In the genomic region with DNA sequence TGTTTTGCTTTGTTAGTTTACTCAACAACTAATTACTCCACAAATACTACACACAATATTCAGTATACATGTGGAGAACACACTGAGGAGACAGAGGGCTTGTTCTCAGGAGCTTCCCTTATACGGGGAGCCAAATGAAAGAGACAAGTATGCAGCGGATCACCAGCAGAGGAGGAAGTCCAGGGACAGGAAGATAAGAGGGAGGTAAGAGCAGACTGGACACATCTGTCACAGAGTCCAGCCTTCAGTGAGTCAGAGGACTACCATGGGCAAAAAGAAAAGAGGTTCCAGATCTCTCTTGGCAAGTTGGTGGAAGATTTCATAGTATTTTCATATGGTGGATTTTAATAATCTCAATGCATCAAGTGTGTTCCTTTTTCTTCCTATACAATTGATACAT, we compare ENCODE assay signal across 20 mouse cellular contexts. TPM values are rescaled to one million over a fixed set of nuclear protein-coding genes. Genes with fewer than 3 reads are reported as not detected.
A peak's percentile ranks its signal among the peaks of the same experiment; 100 is the strongest.
DNase-seq lines count a peak whose midpoint lies in the region; ATAC-seq and TF ChIP-seq lines count a peak whose summit lies in the region.
"Had no signal": no experiment of that assay in that cellular context is flagged by ENCODE, and none has a peak within 500 bp of the region (broad histone marks: within the 10 kb centered on the region; RNA-seq: fewer than 3 reads in every experiment).

No protein-coding gene starts in this region.

- ATAC-seq in liver, embryonic 15.5 days (ENCODE audit: insufficient read depth): 0 out of 2 replicates have a peak, but pooled peaks have one; percentile 42
- ATAC-seq: activated CD4-positive, CD25-positive, alpha-beta regulatory T cell, adult 4 months; forebrain, embryonic 13.5 days; hindbrain, embryonic 16.5 days had no signal

- H3K27me3 ChIP-seq in testis, adult 2 months (ENCODE audit: control insufficient read depth, insufficient read depth, low read length): no peaks in the 10 kb centered on the region
- H3K27me3 ChIP-seq in liver, embryonic 15.5 days: no peaks in the 10 kb centered on the region
- H3K27me3 ChIP-seq: forebrain, embryonic 13.5 days; heart, embryonic 12.5 days had no signal

- no peak for TF ChIP-seq POLR2A in testis, adult 2 months (IDR thresholded peaks at IDR 0.05; ENCODE audit: control insufficient read depth, low read depth, low read length)

- no peak overlapping the region for H3K4me2 ChIP-seq in liver, embryonic 15.5 days
- H3K4me2 ChIP-seq: forebrain, embryonic 13.5 days; heart, embryonic 12.5 days had no signal

- no peak for TF ChIP-seq CTCF in testis, adult 2 months (IDR thresholded peaks at IDR 0.05; ENCODE audit: control insufficient read depth, insufficient read depth, insufficient replicate concordance, low read depth, low read length)

- 1% methylated on average over 2 of the region's 2 CpGs for WGBS in liver, embryonic 15.5 days (ENCODE audit: insufficient replicate concordance)

- H3K36me3 ChIP-seq in testis, adult 2 months (ENCODE audit: control insufficient read depth, insufficient read depth, low read length): no peaks in the 10 kb centered on the region
- no peaks in the 10 kb centered on the region for H3K36me3 ChIP-seq in liver, embryonic 15.5 days (replicated peaks)
- H3K36me3 ChIP-seq: embryonic facial prominence, embryonic 10.5 days; heart, embryonic 12.5 days; midbrain, embryonic 10.5 days had no signal

- H3K9me3 ChIP-seq in liver, embryonic 15.5 days (replicated peaks): no peaks in the 10 kb centered on the region
- H3K9me3 ChIP-seq: embryonic facial prominence, embryonic 10.5 days; forebrain, embryonic 13.5 days; heart, embryonic 12.5 days; midbrain, embryonic 10.5 days had no signal

- DNase-seq in adrenal gland, postnatal 14 days: peak; percentile 42
- DNase-seq in adrenal gland, postnatal 36 days: no peak
- DNase-seq in testis, postnatal 14 days (ENCODE audit: low spot score): no peak
- no peak for DNase-seq in MN1 (ENCODE audit: low spot score)
- no peak for DNase-seq in right cerebral cortex, adult 18-20 months
- DNase-seq: B cell, adult 2 months; cerebellum, adult 11-12 months; cerebellum, postnatal 36 days; kidney, postnatal 36 days; layer of hippocampus, adult 9-11 months; lung, postnatal 10 days; thymus, postnatal 14 days had no signal

- H3K9ac ChIP-seq in liver, embryonic 15.5 days: no peak overlapping the region
- H3K9ac ChIP-seq: forebrain, embryonic 13.5 days; heart, embryonic 12.5 days had no signal

- H3K4me1 ChIP-seq in testis, adult 2 months (ENCODE audit: control insufficient read depth, insufficient read depth, low read length): no peaks in the 10 kb centered on the region
- 0 out of 2 replicates have a peak, but pooled peaks cover 3% of the 10 kb centered on the region for H3K4me1 ChIP-seq in liver, embryonic 15.5 days (replicated peaks)

- H3K4me3 ChIP-seq in testis, adult 2 months (ENCODE audit: control insufficient read depth, low read depth, low read length): no peak overlapping the region
- H3K4me3 ChIP-seq in liver, embryonic 15.5 days (replicated peaks): no peak overlapping the region
- H3K4me3 ChIP-seq: embryonic facial prominence, embryonic 10.5 days; forebrain, embryonic 13.5 days; heart, embryonic 12.5 days; midbrain, embryonic 10.5 days had no signal

- H3K27ac ChIP-seq in testis, adult 2 months (ENCODE audit: control insufficient read depth, insufficient read depth, low read depth, low read length): peak overlapping the region; percentile 21; the same call in 1 of the 2 replicates
- H3K27ac ChIP-seq in liver, embryonic 15.5 days (replicated peaks): no peak overlapping the region
- H3K27ac ChIP-seq: embryonic facial prominence, embryonic 10.5 days; forebrain, embryonic 13.5 days; midbrain, embryonic 10.5 days had no signal

RNA-seq across cellular contexts. Expression of gene Rmdn2, which starts 13.5 kb away (rescaled TPM):
- total RNA-seq in adrenal gland, postnatal 14 days (2021): 163 and 175 TPM in 2 replicates
- total RNA-seq in adrenal gland, postnatal 36 days (2021): 100 to 1,000 TPM; 287 to 356 TPM
- 120 and 143 TPM in 2 replicates for polyA plus RNA-seq in testis, adult 2 months (2012; rRNA removed)
- polyA plus RNA-seq in liver, embryonic 15.5 days (2015; fragmentation: Nextera tagmentation; extraction: Ambion mirVana): 4.7 and 5.6 TPM in 2 replicates
